Mouse (Mus musculus) liver, embryonic 12.5 days (tissue): ENCODE results near the gene Atg5. TPM values are rescaled to one million over a fixed set of nuclear protein-coding genes. Genes with fewer than 3 reads are reported as not detected.
"Not testable (repeated sequence)": the region's sequence is repeated elsewhere in the genome, so short reads cannot be mapped to it uniquely, and the experiment has no call there.

ENCODE experiments used
- ATAC-seq: fragments of 200-750 bp; cut with Nextera tagmentation; 2 replicates; pipeline ENCODE4 v1.8.0; 2017; ENCODE audit warnings: moderate number of reproducible peaks, mild to moderate bottlenecking, moderate library complexity
- H3K27ac ChIP-seq: fragments of 300-500 bp; sonication (generic); 2 replicates; pipeline ENCODE4 v1.5.1; 2016; ENCODE audit warnings: mild to moderate bottlenecking
- H3K27me3 ChIP-seq: fragments of 300-500 bp; sonication (generic); replicated peaks from 2 replicates; pipeline ENCODE4 v1.6.1; 2016; ENCODE audit warnings: mild to moderate bottlenecking, moderate library complexity
- H3K36me3 ChIP-seq: fragments of 300-500 bp; sonication (generic); 2 replicates; pipeline ENCODE4 v1.6.1; 2016; ENCODE audit warnings: mild to moderate bottlenecking, moderate library complexity
- H3K4me1 ChIP-seq: fragments of 300-500 bp; sonication (generic); 2 replicates; pipeline ENCODE4 v1.6.1; 2016
- H3K4me2 ChIP-seq: fragments of 300-500 bp; sonication (generic); 2 replicates; pipeline ENCODE4 v1.6.1; 2016; ENCODE audit warnings: mild to moderate bottlenecking, moderate library complexity
- H3K4me3 ChIP-seq: fragments of 300-500 bp; sonication (generic); 2 replicates; pipeline ENCODE4 v1.5.1; 2016; ENCODE audit warnings: mild to moderate bottlenecking, moderate library complexity
- H3K9ac ChIP-seq: fragments of 300-500 bp; sonication (generic); 2 replicates; pipeline ENCODE4 v1.6.1; 2016; ENCODE audit warnings: mild to moderate bottlenecking, moderate library complexity
- H3K9me3 ChIP-seq: fragments of 300-500 bp; sonication (generic); replicated peaks from 2 replicates; pipeline ENCODE4 v1.6.1; 2016; ENCODE audit warnings: mild to moderate bottlenecking, moderate library complexity
- WGBS: fragments of 180-500 bp; shearing (Covaris S2); methylation state at CpG from one replicate; pipeline ENCODE4 v1.1.7; 2016; ENCODE audit not compliant: insufficient replicate concordance; 5-methylcytosine and 5-hydroxymethylcytosine counted together
- polyA plus RNA-seq: library from polyadenylated mRNA; unstranded; fragments of >200 nt; fragmentation: Nextera tagmentation; extraction: Ambion mirVana; gene quantifications from 2 replicates; pipeline ENCODE4 v1.2.1, GENCODE M21; 2016

The Atg5 gene
- polyA plus RNA-seq, result 22.2 and 26.9 TPM in 2 replicates

DNA sequence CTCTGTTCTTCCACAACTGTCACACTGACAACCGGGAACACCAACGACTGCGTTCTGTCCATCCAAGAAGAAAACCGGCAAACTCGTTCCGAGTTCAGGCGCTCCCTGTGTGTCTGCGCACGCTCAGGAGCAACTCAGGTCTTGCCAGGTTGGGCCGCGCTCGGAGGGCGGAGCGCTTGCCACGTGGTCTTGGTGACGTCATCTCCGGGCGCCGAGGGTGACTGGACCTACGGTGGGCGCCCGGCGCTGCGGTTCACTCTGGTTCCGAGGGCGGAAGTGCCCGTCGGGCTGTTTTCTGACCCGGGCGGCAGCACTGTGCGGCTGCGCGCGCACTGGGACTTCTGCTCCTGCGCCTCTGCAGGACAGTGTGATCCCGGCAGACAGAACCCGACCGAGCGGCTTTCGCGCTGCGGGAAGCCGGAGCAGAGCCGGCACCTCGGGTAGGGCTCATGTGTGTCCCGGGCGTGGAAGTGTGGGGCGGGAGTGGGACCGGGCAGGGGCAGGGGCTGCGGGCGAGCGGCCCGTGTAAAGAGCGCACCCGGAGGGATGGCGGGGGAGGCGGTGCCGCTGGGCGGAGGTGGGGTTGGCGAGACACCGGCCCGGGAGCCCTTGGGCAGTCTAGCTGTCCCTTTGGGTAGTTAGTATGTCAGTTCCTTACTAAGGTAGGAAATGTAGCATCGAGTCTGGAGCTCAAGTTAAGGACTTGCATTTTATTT lies at the start of gene Atg5:
Atg5 (plus strand) TSS at position 214 of the 716 bp plus-strand sequence.
- peak within 1 kb of the TSS; percentile 86 for H3K4me3 ChIP-seq
- peak within 1 kb of the TSS; percentile 91 for H3K27ac ChIP-seq
- no peaks in the 10 kb centered on the region for H3K27me3 ChIP-seq
- no peaks in the 10 kb centered on the region for H3K9me3 ChIP-seq
- H3K4me1 ChIP-seq, result peaks cover 26% of the 10 kb centered on the region
- H3K9ac ChIP-seq, result peak within 1 kb of the TSS; percentile 84
- H3K4me2 ChIP-seq, result peak within 1 kb of the TSS; percentile 78
- H3K36me3 ChIP-seq, result no peaks in the 10 kb centered on the region
- ATAC-seq, result peak; percentile 97
- under 1% methylated on average over 63 of the region's 63 CpGs for WGBS

DNA sequence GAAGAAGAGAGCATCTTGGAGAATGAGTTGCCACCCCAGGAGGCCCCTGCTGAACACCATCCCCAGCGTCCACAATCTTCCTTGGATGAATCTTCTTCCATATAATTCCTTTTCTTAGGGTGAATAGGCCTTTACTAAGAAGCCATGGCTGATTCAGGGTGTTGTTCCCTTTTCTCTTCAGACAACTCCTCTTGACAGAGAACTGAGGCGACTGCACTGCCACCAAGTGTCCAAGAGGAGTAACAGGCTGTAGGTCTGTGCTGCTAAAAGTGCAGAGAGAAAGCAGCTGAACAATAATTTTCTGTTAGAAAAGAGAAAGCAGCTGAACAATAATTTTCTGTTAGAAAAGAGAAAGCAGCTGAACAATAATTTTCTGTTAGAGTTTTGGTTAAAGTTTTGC lies 49.1 kb upstream of the Atg5 start:
- 11% methylated on average over 2 of the region's 2 CpGs for WGBS
- not testable (repeated sequence) for H3K4me3 ChIP-seq, H3K4me1 ChIP-seq, H3K9ac ChIP-seq, H3K27me3 ChIP-seq, H3K27ac ChIP-seq, ATAC-seq, H3K9me3 ChIP-seq, H3K4me2 ChIP-seq, H3K36me3 ChIP-seq

DNA sequence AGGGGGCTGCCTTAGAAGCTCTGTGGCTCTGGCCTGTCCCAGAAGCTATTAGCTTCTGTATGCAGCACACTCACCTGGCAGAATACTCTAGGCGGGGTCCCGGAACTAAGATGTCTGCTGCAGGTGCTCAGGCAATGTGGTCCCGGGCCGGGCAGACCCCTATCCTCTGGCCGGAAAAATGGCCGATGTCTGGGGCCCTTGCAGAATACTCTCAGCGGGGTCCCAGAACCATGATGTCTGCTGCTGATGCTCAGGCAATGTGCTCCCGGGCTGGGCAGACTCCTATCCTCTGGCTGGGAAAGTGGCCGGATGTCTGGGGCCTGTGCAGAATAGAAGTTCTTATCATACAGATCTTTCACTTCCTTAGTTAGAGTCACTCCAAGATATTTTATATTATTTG lies 43.8 kb upstream of the Atg5 start:
- no peaks in the 10 kb centered on the region for H3K27me3 ChIP-seq
- H3K4me1 ChIP-seq, result no peaks in the 10 kb centered on the region
- H3K36me3 ChIP-seq, result no peaks in the 10 kb centered on the region
- 74% methylated on average over 9 of the region's 9 CpGs for WGBS
- H3K9me3 ChIP-seq, result no peaks in the 10 kb centered on the region
- no peak for ATAC-seq
- no peak overlapping the region for H3K27ac ChIP-seq
- no peak overlapping the region for H3K9ac ChIP-seq
- H3K4me2 ChIP-seq, result no peak overlapping the region
- no peak overlapping the region for H3K4me3 ChIP-seq

DNA sequence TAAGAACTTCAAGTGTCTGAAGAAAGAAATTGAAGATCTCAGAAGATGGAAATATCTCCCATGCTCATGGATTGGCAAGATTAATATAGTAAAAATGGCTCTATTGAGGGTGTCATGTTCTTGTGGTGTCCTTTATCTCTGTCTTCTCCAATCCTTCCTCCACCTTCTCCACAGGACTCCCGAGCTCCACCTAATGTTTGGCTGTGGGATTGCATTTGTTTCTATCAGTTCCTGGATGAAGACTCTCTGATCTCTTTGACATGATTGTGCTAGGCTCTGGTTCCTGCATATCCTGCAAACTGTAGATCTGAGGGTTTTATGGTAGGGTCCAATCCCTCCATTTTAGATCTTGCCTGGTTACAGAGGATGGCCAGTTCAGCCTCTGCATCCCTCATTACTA lies 34.8 kb upstream of the Atg5 start:
- 0% methylated on average over 1 of the region's 1 CpGs for WGBS
- not testable (repeated sequence) for H3K27me3 ChIP-seq, H3K4me3 ChIP-seq

DNA sequence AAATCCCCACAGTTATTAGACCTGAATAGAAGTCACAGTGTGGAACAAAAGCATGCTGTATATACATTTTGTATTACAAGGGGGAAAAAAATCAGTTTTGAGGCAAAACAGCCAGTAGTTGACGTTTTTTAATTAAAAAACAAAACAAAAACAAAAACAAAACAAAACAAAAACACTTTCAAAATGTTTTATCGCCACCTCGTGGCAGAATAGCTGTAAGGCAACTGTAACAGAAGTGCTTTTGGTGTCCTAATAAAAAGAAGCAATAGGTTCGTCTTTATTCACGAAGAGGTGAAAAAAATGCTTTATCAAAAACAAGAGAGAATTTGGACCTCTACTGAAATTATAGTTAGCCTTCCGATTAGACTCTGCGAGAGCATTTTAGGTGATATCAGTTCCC lies 32.9 kb upstream of the Atg5 start:
- H3K9ac ChIP-seq, H3K27me3 ChIP-seq, H3K4me3 ChIP-seq, H3K4me2 ChIP-seq, H3K36me3 ChIP-seq, H3K9me3 ChIP-seq, H3K27ac ChIP-seq, ATAC-seq, H3K4me1 ChIP-seq: not testable (repeated sequence)
- WGBS, result 29% methylated on average over 7 of the region's 7 CpGs

More for the DNA sequence above, 34.8 kb upstream of the Atg5 start:
- H3K36me3 ChIP-seq, ATAC-seq, H3K4me2 ChIP-seq, H3K27ac ChIP-seq, H3K9ac ChIP-seq, H3K9me3 ChIP-seq, H3K4me1 ChIP-seq: not testable (repeated sequence)

DNA sequence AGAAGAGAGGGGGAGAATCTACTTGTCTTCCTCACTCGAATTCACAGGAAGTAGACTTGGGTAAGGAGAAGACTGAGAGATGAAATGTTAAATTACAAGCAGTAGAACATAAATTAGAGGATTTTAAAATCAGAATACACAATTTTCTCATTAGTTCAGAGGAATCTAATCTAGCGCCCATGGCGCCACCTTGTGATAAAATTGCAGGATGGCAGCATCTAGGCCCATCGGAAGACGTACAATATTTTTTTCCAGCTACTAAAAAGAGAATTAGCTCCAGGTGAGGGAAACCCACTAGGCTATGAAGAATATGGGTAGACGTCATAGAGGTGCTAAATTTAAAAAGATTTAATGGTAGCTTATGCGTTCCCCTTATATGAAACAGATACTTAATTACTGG lies 11.5 kb upstream of the Atg5 start:
- Histone ChIP-seq H3K27ac (no peak overlapping the region), H3K4me3 (no peak overlapping the region), H3K9ac (no peak overlapping the region), H3K9me3 (no peaks in the 10 kb centered on the region), H3K4me2 (no peak overlapping the region), H3K36me3 (no peaks in the 10 kb centered on the region), H3K27me3 (no peaks in the 10 kb centered on the region), H3K4me1 (no peaks in the 10 kb centered on the region)
- 44% methylated on average over 7 of the region's 7 CpGs for WGBS
- ATAC-seq, result no peak

DNA sequence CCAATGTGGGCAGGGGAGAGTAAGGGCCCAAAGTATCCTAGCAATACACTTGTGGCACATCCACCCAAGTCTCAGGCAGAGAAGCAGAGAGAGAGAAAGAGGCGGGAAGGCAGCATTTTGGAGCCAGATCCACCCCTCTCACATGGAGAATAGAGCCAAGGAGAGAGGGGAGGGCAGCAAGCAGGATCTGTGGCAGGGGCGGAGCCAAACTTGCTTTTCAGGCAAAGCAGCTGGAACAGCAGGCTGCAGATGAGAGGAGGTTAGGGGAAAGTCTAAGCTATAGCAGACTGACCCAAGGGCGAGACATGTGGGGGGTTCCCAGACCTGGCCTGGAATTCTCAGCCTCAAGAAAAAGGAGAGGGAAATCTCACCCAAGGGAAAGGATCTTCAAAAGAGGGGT lies 2.3 kb upstream of the Atg5 start:
- WGBS, result 71% methylated on average over 3 of the region's 3 CpGs
- ATAC-seq, result no peak
- H3K27ac ChIP-seq, result no peak overlapping the region

DNA sequence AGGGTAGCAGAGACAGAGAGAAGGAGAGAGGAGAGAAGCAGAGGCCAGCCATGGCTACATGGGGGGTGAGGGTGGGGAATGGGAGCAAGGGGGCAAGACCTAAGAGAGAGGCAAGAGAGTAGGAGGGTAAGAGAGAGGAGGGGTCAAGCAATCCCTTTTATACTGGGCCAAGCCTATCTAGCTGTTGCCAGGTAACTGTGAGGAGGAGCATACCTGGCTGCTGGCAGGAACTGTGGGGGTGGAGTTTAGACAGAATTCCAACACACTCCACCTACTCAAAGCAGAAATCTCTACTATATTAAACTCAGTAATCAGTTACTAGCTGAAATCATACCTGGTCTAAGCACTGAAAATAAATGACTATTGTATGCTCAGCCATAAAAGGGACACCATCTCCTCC lies 1.6 kb upstream of the Atg5 start:
- Histone ChIP-seq H3K9ac (no peak overlapping the region), H3K4me2 (peak overlapping the region; percentile 78), H3K9me3 (no peaks in the 10 kb centered on the region), H3K36me3 (no peaks in the 10 kb centered on the region), H3K4me3 (peak overlapping the region; percentile 86; the same call in 1 of the 2 replicates), H3K4me1 (peaks cover 26% of the 10 kb centered on the region), H3K27ac (no peak overlapping the region), H3K27me3 (no peaks in the 10 kb centered on the region)
- no peak for ATAC-seq

More for the DNA sequence above, 2.3 kb upstream of the Atg5 start:
- Histone ChIP-seq H3K27me3 (no peaks in the 10 kb centered on the region), H3K9ac (no peak overlapping the region), H3K36me3 (no peaks in the 10 kb centered on the region), H3K9me3 (no peaks in the 10 kb centered on the region), H3K4me2 (no peak overlapping the region), H3K4me3 (no peak overlapping the region), H3K4me1 (peaks cover 23% of the 10 kb centered on the region)

DNA sequence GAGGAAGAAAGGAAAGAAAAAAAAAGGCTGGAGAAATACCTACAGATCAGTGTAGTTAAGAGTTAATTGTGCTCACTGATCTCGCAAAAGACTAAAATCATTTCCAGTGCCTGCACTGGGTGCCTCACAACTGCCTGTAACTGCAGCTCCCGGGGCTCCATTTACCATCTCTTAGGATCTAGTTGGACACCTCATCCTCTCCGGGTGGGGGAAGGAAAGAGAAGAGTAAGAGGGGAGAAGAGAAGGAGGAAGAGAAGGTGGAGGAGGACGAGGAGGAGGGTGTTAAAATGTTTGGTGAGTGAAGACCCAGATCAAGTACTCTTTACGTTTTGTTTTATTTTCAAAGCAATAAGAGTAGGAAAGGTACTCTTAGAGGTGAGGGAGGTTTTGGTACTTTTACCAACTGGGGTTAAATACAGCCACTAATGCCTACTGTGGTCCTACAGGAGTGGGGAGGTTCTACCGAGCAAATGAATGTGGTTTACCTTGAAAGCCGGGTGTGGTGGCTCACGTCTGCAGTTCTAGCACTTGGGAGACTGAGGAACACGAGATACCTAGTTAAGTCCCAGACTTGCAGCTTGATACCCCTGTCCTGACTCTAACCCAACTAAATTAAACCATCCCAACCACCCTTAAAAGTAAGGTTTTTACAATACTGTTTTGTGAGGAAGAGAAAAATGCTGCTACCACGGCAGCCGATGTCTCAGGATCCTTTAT lies 574 bp upstream of the Atg5 start:
- 7% methylated on average over 11 of the region's 11 CpGs for WGBS
- peak overlapping the region; percentile 91 for H3K27ac ChIP-seq
- peak; percentile 34 for ATAC-seq

DNA sequence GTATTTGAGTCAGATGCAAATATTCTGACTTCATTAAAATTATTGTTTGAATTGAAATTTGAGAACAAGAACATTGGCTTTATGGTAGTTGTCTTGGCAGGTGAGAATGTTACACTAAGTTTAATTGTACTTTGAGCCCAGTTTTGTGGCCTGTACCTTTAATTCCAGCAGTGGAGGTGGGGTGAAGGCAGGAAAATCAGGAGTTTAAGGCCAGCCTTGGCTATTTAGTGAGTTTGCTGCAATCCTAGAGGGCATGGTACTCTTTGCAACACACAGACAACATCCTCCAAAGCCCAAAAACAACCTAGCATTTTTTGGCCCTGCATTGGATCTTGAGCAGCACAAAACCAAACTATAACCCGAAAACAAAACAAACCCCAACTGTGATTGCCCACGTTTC lies 1.1 kb downstream of the Atg5 start:
- Histone ChIP-seq H3K4me2 (peak overlapping the region; percentile 78), H3K27me3 (no peaks in the 10 kb centered on the region), H3K9ac (peak overlapping the region; percentile 84), H3K27ac (no peak overlapping the region), H3K4me3 (peak overlapping the region; percentile 86), H3K9me3 (no peaks in the 10 kb centered on the region), H3K36me3 (no peaks in the 10 kb centered on the region), H3K4me1 (peaks cover 26% of the 10 kb centered on the region)
- no peak for ATAC-seq
- WGBS, result 51% methylated on average over 2 of the region's 2 CpGs

More for the DNA sequence above, 574 bp upstream of the Atg5 start:
- H3K36me3 ChIP-seq, result no peaks in the 10 kb centered on the region
- peak overlapping the region; percentile 78 for H3K4me2 ChIP-seq
- H3K4me3 ChIP-seq, result peak overlapping the region; percentile 86
- peaks cover 26% of the 10 kb centered on the region for H3K4me1 ChIP-seq
- no peaks in the 10 kb centered on the region for H3K27me3 ChIP-seq
- H3K9ac ChIP-seq, result peak overlapping the region; percentile 84
- no peaks in the 10 kb centered on the region for H3K9me3 ChIP-seq

DNA sequence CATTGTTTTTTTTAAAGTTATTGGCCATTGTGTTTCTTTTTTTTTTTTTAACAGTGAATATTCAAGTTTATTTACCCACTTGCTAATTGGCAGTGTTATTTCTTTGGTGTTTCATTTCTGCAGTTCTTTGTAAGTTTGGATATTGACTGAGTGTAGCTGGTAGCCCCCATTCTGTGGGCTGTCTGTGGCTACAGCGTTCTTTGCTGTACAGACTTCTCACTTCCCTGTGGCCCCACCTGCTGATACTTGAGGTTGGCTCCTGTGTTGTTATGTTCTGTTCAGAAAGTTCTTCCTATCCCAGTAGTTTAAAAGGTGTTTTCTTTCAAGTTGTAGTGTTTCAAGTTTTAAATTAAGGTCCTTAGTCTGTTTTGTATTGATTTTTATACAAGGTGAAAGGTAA lies 14.2 kb downstream of the Atg5 start:
- Histone ChIP-seq H3K9ac (no peak overlapping the region), H3K4me2 (no peak overlapping the region), H3K4me1 (peaks cover 5% of the 10 kb centered on the region; the same call in 1 of the 2 replicates), H3K9me3 (no peaks in the 10 kb centered on the region), H3K27me3 (no peaks in the 10 kb centered on the region), H3K4me3 (no peak overlapping the region), H3K36me3 (peaks cover 14% of the 10 kb centered on the region), H3K27ac (no peak overlapping the region)
- ATAC-seq, result no peak
- 34% methylated on average over 1 of the region's 1 CpGs for WGBS

DNA sequence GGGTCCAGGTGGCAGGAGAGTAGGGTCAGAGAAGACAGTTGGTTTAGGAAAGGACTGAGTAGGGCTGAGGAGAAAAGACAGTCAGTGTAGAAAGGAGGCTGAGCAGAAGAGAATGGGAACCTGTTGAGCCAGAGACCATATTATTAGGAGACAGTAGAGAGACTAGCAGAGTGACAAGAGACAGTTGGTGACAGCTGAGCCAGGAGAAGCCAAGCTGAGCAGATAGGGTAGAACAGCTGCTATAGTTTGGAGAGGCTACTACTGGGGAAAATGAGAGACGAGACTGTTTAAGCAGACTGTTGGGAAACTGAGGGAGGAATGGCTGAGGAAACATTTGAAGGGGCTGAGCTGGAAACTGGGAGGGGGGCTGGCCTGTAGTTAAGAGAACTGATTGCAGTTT lies 16.9 kb downstream of the Atg5 start:
- Histone ChIP-seq H3K4me2 (no peak overlapping the region), H3K27me3 (no peaks in the 10 kb centered on the region), H3K4me3 (no peak overlapping the region), H3K9me3 (no peaks in the 10 kb centered on the region), H3K27ac (no peak overlapping the region), H3K4me1 (peaks cover 5% of the 10 kb centered on the region; the same call in 1 of the 2 replicates), H3K36me3 (peaks cover 34% of the 10 kb centered on the region), H3K9ac (no peak overlapping the region)
- WGBS, result 37% methylated on average over 1 of the region's 1 CpGs
- no peak for ATAC-seq
